Mouse (Mus musculus): Measurements from ENCODE around the gene Gm21969. TPM values are rescaled to one million over a fixed set of nuclear protein-coding genes. Genes with fewer than 3 reads are reported as not detected.

Gene Gm21969
- polyA plus RNA-seq, 1 experiment from 2014 or later: not detected

GRCm38 (mm10) chr4:139598356-139598755, 4.6 kb upstream of the Gm21969 start:
- ATAC-seq (no peak), DNase-seq (ENCODE audit: low spot score) (no peak)
- Histone ChIP-seq H3K4me1 (ENCODE audit: insufficient read depth, low read depth, low read length) (peaks cover 34% of the 10 kb centered on the region), H3K4me2 (replicated peaks; ENCODE audit: low read depth, low read length) (peak overlapping the region; percentile 43), H3K9ac (replicated peaks; ENCODE audit: low read depth) (peak overlapping the region; percentile 0; the same call in 1 of the 2 replicates), H3K27ac (ENCODE audit: low read length) (peak overlapping the region; percentile 83), H3K27me3 (replicated peaks; ENCODE audit: insufficient read depth, low read length) (no peaks in the 10 kb centered on the region), H3K4me3 (ENCODE audit: low read depth, low read length) (no peak overlapping the region), H3K9me3 (ENCODE audit: low read length) (no peaks in the 10 kb centered on the region), H3K36me3 (ENCODE audit: insufficient read depth, low read length) (no peaks in the 10 kb centered on the region)
- 4% methylated on average over 13 of the region's 13 CpGs for WGBS
- TF ChIP-seq CTCF (IDR thresholded peaks at IDR 0.05) (no peak), EP300 (IDR thresholded peaks at IDR 0.05) (no peak)

GRCm38 (mm10) chr4:139598950-139599518, 4.0 kb upstream of the Gm21969 start:
- Histone ChIP-seq H3K4me2 (replicated peaks; ENCODE audit: low read depth, low read length) (peak overlapping the region; percentile 43), H3K27me3 (replicated peaks; ENCODE audit: insufficient read depth, low read length) (no peaks in the 10 kb centered on the region), H3K9me3 (ENCODE audit: low read length) (no peaks in the 10 kb centered on the region), H3K4me1 (ENCODE audit: insufficient read depth, low read depth, low read length) (peaks cover 34% of the 10 kb centered on the region), H3K36me3 (ENCODE audit: insufficient read depth, low read length) (no peaks in the 10 kb centered on the region), H3K9ac (replicated peaks; ENCODE audit: low read depth) (0 out of 2 replicates have a peak overlapping the region, but pooled peaks have one; percentile 0), H3K4me3 (ENCODE audit: low read depth, low read length) (no peak overlapping the region), H3K27ac (ENCODE audit: low read length) (peak overlapping the region; percentile 83)
- DNase-seq (ENCODE audit: low spot score): peak; percentile 98
- 0% methylated on average over 12 of the region's 12 CpGs for WGBS
- ATAC-seq: peak; percentile 91
- TF ChIP-seq EP300 (IDR thresholded peaks at IDR 0.05) (peak; percentile 75; the same call in 1 of the 2 replicates), CTCF (IDR thresholded peaks at IDR 0.05) (peak; percentile 54)

- Histone ChIP-seq H3K9me3 (ENCODE audit: low read length) (no peaks in the 10 kb centered on the region), H3K27ac (ENCODE audit: low read length) (peak overlapping the region; percentile 83), H3K9ac (replicated peaks; ENCODE audit: low read depth) (0 out of 2 replicates have a peak overlapping the region, but pooled peaks have one; percentile 1), H3K4me3 (ENCODE audit: low read depth, low read length) (no peak overlapping the region), H3K4me2 (replicated peaks; ENCODE audit: low read depth, low read length) (no peak overlapping the region), H3K27me3 (replicated peaks; ENCODE audit: insufficient read depth, low read length) (no peaks in the 10 kb centered on the region), H3K36me3 (ENCODE audit: insufficient read depth, low read length) (no peaks in the 10 kb centered on the region), H3K4me1 (ENCODE audit: insufficient read depth, low read depth, low read length) (peaks cover 34% of the 10 kb centered on the region)
- 35% methylated on average over 7 of the region's 7 CpGs for WGBS
- DNase-seq (ENCODE audit: low spot score) (peak; percentile 52), ATAC-seq (no peak)
- no peak for TF ChIP-seq CTCF (IDR thresholded peaks at IDR 0.05)
- TF ChIP-seq EP300 (IDR thresholded peaks at IDR 0.05): no peak
Measured at GRCm38 (mm10) chr4:139601519-139602356, 1.2 kb upstream of the Gm21969 start.

DNA sequence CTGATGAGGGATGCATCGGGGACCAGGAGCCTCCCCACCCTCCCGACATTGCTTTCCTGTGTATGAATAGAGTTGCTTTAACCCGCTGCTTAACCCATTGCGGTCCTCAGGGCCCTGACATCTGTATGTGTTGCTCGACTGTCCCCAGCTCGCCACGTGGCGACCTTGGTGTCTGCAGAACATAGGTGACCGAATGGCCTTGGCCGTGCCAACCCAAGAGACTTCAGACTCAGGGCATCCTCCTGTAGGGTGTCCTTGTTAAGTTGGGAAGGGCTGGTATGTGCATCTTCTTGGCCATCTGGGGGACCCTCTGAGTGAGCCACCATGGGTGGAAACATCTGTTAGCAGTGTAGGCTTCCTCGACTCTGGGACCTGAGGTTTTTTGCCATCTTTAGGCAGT, 2.2 kb downstream of the Gm21969 start:
- Histone ChIP-seq H3K4me3 (ENCODE audit: low read depth, low read length) (no peak overlapping the region), H3K9ac (replicated peaks; ENCODE audit: low read depth) (no peak overlapping the region), H3K4me1 (ENCODE audit: insufficient read depth, low read depth, low read length) (peaks cover 10% of the 10 kb centered on the region; the same call in 1 of the 2 replicates), H3K4me2 (replicated peaks; ENCODE audit: low read depth, low read length) (no peak overlapping the region), H3K27me3 (replicated peaks; ENCODE audit: insufficient read depth, low read length) (no peaks in the 10 kb centered on the region), H3K27ac (ENCODE audit: low read length) (no peak overlapping the region), H3K36me3 (ENCODE audit: insufficient read depth, low read length) (0 out of 2 replicates have a peak, but pooled peaks cover 5% of the 10 kb centered on the region), H3K9me3 (ENCODE audit: low read length) (no peaks in the 10 kb centered on the region)
- WGBS: 83% methylated on average over 11 of the region's 11 CpGs
- DNase-seq (ENCODE audit: low spot score): no peak
- TF ChIP-seq EP300 (IDR thresholded peaks at IDR 0.05): no peak
- no peak for ATAC-seq

DNA sequence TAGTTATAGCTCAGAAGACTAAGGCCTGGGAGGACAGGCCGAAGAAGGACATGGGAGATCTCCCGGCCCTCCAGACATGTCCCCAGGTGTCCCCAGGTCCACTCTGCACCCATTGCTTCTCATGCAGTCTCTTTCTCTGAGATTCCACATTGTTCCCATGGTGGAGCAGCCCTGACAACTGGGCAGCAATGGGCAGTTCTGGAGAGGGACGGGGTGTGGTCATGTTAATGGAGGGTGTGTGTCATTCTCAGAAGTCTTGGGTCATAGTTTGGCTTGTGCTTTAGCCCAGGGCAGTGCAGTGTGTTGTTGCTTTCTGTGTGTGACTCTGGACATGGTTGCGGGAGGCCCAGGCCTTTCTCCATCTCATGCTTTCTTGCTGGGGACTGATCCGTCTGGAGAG, 3.7 kb downstream of the Gm21969 start:
- peaks cover 9% of the 10 kb centered on the region; the same call in 1 of the 2 replicates for H3K4me1 ChIP-seq (ENCODE audit: insufficient read depth, low read depth, low read length)

DNA sequence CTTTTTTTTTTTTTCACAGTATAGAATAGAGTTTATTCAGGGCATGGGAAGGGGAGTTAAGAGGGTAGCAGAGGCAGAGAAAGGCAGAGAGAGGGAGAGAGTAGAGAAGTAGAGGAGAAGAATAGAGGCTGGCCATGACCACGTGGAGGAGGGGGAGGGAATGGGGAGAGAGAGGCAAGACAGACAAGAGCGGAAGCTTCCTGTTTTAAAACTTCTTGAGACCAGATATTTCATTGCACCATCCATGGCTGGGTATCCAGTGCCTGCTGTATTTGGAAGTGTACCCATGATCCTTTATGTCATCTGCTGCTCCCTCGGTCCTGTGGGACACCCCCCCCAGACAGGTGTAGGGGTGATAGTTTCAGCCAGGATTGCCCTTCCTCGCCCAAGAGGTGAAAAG, 6.0 kb downstream of the Gm21969 start:
- Histone ChIP-seq H3K4me1 (ENCODE audit: insufficient read depth, low read depth, low read length) (no peaks in the 10 kb centered on the region), H3K27ac (ENCODE audit: low read length) (no peak overlapping the region), H3K9me3 (ENCODE audit: low read length) (no peaks in the 10 kb centered on the region), H3K4me2 (replicated peaks; ENCODE audit: low read depth, low read length) (no peak overlapping the region), H3K27me3 (replicated peaks; ENCODE audit: insufficient read depth, low read length) (no peaks in the 10 kb centered on the region), H3K36me3 (ENCODE audit: insufficient read depth, low read length) (peaks cover 9% of the 10 kb centered on the region; the same call in 1 of the 2 replicates), H3K9ac (replicated peaks; ENCODE audit: low read depth) (no peak overlapping the region), H3K4me3 (ENCODE audit: low read depth, low read length) (no peak overlapping the region)
- TF ChIP-seq EP300 (IDR thresholded peaks at IDR 0.05) (no peak), CTCF (IDR thresholded peaks at IDR 0.05) (no peak)
- no peak for DNase-seq (ENCODE audit: low spot score)
- no peak for ATAC-seq
- 69% methylated on average over 4 of the region's 4 CpGs for WGBS

More for the DNA sequence above, 3.7 kb downstream of the Gm21969 start:
- 0 out of 2 replicates have a peak, but pooled peaks cover 5% of the 10 kb centered on the region for H3K36me3 ChIP-seq (ENCODE audit: insufficient read depth, low read length)
- no peak overlapping the region for H3K27ac ChIP-seq (ENCODE audit: low read length)
- no peaks in the 10 kb centered on the region for H3K27me3 ChIP-seq (replicated peaks; ENCODE audit: insufficient read depth, low read length)
- H3K9ac ChIP-seq (replicated peaks; ENCODE audit: low read depth): no peak overlapping the region
- H3K4me2 ChIP-seq (replicated peaks; ENCODE audit: low read depth, low read length): no peak overlapping the region
- H3K4me3 ChIP-seq (ENCODE audit: low read depth, low read length): no peak overlapping the region
- WGBS: 97% methylated on average over 5 of the region's 5 CpGs
- H3K9me3 ChIP-seq (ENCODE audit: low read length): no peaks in the 10 kb centered on the region
- TF ChIP-seq EP300 (IDR thresholded peaks at IDR 0.05): no peak
- no peak for TF ChIP-seq CTCF (IDR thresholded peaks at IDR 0.05)
- DNase-seq (ENCODE audit: low spot score) (no peak), ATAC-seq (no peak)

All from lung, postnatal 0 days (tissue).